ENCODE assay signal across 15 mouse cellular contexts in genomic region chr17:11303116-11303515, GRCm38 (mm10).
DNase-seq lines count a peak whose midpoint lies in the region; ATAC-seq and TF ChIP-seq lines count a peak whose summit lies in the region.
"Had no signal": no experiment of that assay in that cellular context is flagged by ENCODE, and none has a peak within 500 bp of the region (broad histone marks: within the 10 kb centered on the region; RNA-seq: fewer than 3 reads in every experiment).

No protein-coding gene starts in this region.

- H3K27me3 ChIP-seq in liver, adult 2 months (ENCODE audit: control insufficient read depth, insufficient read depth, low read length), result no peaks in the 10 kb centered on the region
- H3K27me3 ChIP-seq in liver, postnatal 0 days (ENCODE audit: insufficient read depth, low read length), result no peaks in the 10 kb centered on the region
- H3K27me3 ChIP-seq in forebrain, embryonic 16.5 days (replicated peaks; ENCODE audit: control insufficient read depth, insufficient read depth, low read length), result no peaks in the 10 kb centered on the region
- H3K27me3 ChIP-seq: embryonic facial prominence, embryonic 12.5 days; midbrain, embryonic 15.5 days; neural tube, embryonic 12.5 days had no signal

- H3K36me3 ChIP-seq in liver, adult 2 months (ENCODE audit: control insufficient read depth, insufficient read depth, low read length), result no peaks in the 10 kb centered on the region
- H3K36me3 ChIP-seq in liver, postnatal 0 days (replicated peaks; ENCODE audit: insufficient read depth, low read length), result no peaks in the 10 kb centered on the region
- H3K36me3 ChIP-seq in forebrain, embryonic 16.5 days (ENCODE audit: control insufficient read depth, insufficient read depth), result no peaks in the 10 kb centered on the region
- H3K36me3 ChIP-seq: embryonic facial prominence, embryonic 12.5 days; midbrain, embryonic 15.5 days; neural tube, embryonic 12.5 days had no signal

- peaks cover 7% of the 10 kb centered on the region; the same call in 1 of the 2 replicates for H3K9me3 ChIP-seq in liver, postnatal 0 days (ENCODE audit: low read length)
- no peaks in the 10 kb centered on the region for H3K9me3 ChIP-seq in forebrain, embryonic 16.5 days (ENCODE audit: control insufficient read depth, low read length)
- H3K9me3 ChIP-seq: embryonic facial prominence, embryonic 12.5 days; midbrain, embryonic 15.5 days had no signal

- no peaks in the 10 kb centered on the region for H3K79me2 ChIP-seq in liver, adult 2 months (ENCODE audit: control insufficient read depth, insufficient read depth, low read length)

- H3K4me1 ChIP-seq in liver, adult 2 months (ENCODE audit: control insufficient read depth, insufficient read depth, low read length), result 0 out of 2 replicates have a peak, but pooled peaks cover 4% of the 10 kb centered on the region
- H3K4me1 ChIP-seq in liver, postnatal 0 days (ENCODE audit: insufficient read depth), result no peaks in the 10 kb centered on the region
- H3K4me1 ChIP-seq in forebrain, embryonic 16.5 days (replicated peaks; ENCODE audit: control insufficient read depth, insufficient read depth, low read length), result no peaks in the 10 kb centered on the region
- H3K4me1 ChIP-seq: embryonic facial prominence, embryonic 12.5 days; midbrain, embryonic 15.5 days; neural tube, embryonic 12.5 days had no signal

- WGBS in liver, adult 2 months, result 59% methylated on average over 9 of the region's 9 CpGs
- 71% methylated on average over 9 of the region's 9 CpGs for WGBS in liver, postnatal 0 days (ENCODE audit: insufficient replicate concordance)
- WGBS in forebrain, embryonic 16.5 days, result 69% methylated on average over 9 of the region's 9 CpGs

- TF ChIP-seq POLR2A in liver, adult 2 months (IDR thresholded peaks at IDR 0.05; ENCODE audit: extremely low read depth, insufficient read depth, low read length), result no peak
- TF ChIP-seq POLR2A in brain, embryonic 14.5 days (IDR thresholded peaks at IDR 0.05; ENCODE audit: borderline replicate concordance, extremely low read depth, insufficient read depth, insufficient read length, poor library complexity, severe bottlenecking), result no peak

- no peak for TF ChIP-seq EP300 in liver, postnatal 0 days (IDR thresholded peaks at IDR 0.05; ENCODE audit: low read depth)

- H3K9ac ChIP-seq in liver, adult 2 months (ENCODE audit: low read depth, low read length), result no peak overlapping the region
- H3K9ac ChIP-seq in liver, postnatal 0 days (replicated peaks), result no peak overlapping the region
- no peak overlapping the region for H3K9ac ChIP-seq in forebrain, embryonic 16.5 days (replicated peaks; ENCODE audit: low read depth, low read length)
- H3K9ac ChIP-seq: embryonic facial prominence, embryonic 12.5 days; midbrain, embryonic 15.5 days; neural tube, embryonic 12.5 days had no signal

- peak; percentile 52 for DNase-seq in liver, adult 2 months (ENCODE audit: extremely low read depth, low read depth, low spot score)
- DNase-seq in liver, postnatal 0 days, result no peak
- peak; percentile 29 for DNase-seq in brain, embryonic 14.5 days (ENCODE audit: low read depth)
- peak; percentile 28 for DNase-seq in left cerebral cortex, adult 11 months (ENCODE audit: low spot score)
- DNase-seq in right cerebral cortex, postnatal 4 days, result peak; percentile 9
- no peak for DNase-seq in spleen, postnatal 14 days (ENCODE audit: low spot score in 2 of 2)
- DNase-seq in heart, adult 8-10 months (ENCODE audit: low spot score), result no peak
- DNase-seq: heart, postnatal 14 days; liver; lung, postnatal 10 days had no signal

- TF ChIP-seq CTCF in liver, adult 2 months (IDR thresholded peaks at IDR 0.05; ENCODE audit: low read depth, low read length), result no peak
- no peak for TF ChIP-seq CTCF in liver, postnatal 0 days (IDR thresholded peaks at IDR 0.05; ENCODE audit: low read depth)
- no peak for TF ChIP-seq CTCF in brain, embryonic 14.5 days (IDR thresholded peaks at IDR 0.05; ENCODE audit: borderline replicate concordance, extremely low read depth, insufficient read depth, insufficient read length)

- no peak overlapping the region for H3K27ac ChIP-seq in liver, adult 2 months (replicated peaks; ENCODE audit: insufficient read depth, low read depth, low read length)
- H3K27ac ChIP-seq in liver, postnatal 0 days (ENCODE audit: low read depth), result no peak overlapping the region
- no peak overlapping the region for H3K27ac ChIP-seq in forebrain, embryonic 16.5 days (ENCODE audit: low read length)
- H3K27ac ChIP-seq: embryonic facial prominence, embryonic 12.5 days; midbrain, embryonic 15.5 days; neural tube, embryonic 12.5 days had no signal

- no peak overlapping the region for H3K4me2 ChIP-seq in liver, postnatal 0 days (ENCODE audit: low read depth, low read length)
- H3K4me2 ChIP-seq in forebrain, embryonic 16.5 days (ENCODE audit: low read length), result no peak overlapping the region
- H3K4me2 ChIP-seq: embryonic facial prominence, embryonic 12.5 days; midbrain, embryonic 15.5 days; neural tube, embryonic 12.5 days had no signal

- H3K4me3 ChIP-seq in liver, adult 2 months (ENCODE audit: insufficient read depth, low read depth, low read length), result no peak overlapping the region
- no peak overlapping the region for H3K4me3 ChIP-seq in liver, postnatal 0 days (ENCODE audit: low read depth, low read length)
- no peak overlapping the region for H3K4me3 ChIP-seq in forebrain, embryonic 16.5 days (replicated peaks; ENCODE audit: low read length)
- H3K4me3 ChIP-seq: embryonic facial prominence, embryonic 12.5 days; midbrain, embryonic 15.5 days; neural tube, embryonic 12.5 days had no signal

- ATAC-seq in liver, postnatal 0 days, result no peak
- no peak for ATAC-seq in forebrain, embryonic 16.5 days
- ATAC-seq: forebrain, embryonic 14.5 days; midbrain, embryonic 15.5 days had no signal

Comparison
In these comparisons a context has a peak if more than half of its experiments do, and no peak if none do; other contexts are left out.
1. DNase-seq: peak in liver, adult 2 months (single experiment), brain, embryonic 14.5 days (single experiment), left cerebral cortex, adult 11 months (single experiment) and right cerebral cortex, postnatal 4 days (single experiment); none in liver, postnatal 0 days (single experiment), spleen, postnatal 14 days (0 of 2) and heart, adult 8-10 months (single experiment).